Mouse (Mus musculus) heart, postnatal 36 days (tissue): Measurements from ENCODE around the gene Gm47283. TPM values are rescaled to one million over a fixed set of nuclear protein-coding genes. Genes with fewer than 3 reads are reported as not detected.

ENCODE experiments used
- total RNA-seq, 2 experiments: library from RNA; stranded (reverse); gene quantifications; 2 replicates each; pipeline ENCODE4 v1.2.3; 2021

Gm47283 gene
- total RNA-seq, 2 experiments from 2014 or later: not detected

Other genes with a start within 250 kb of the Gm47283 start
- gene Gm21860, start 29.9 kb upstream of the Gm47283 start, total RNA-seq: not detected
- gene Gm21748, start 54.4 kb downstream of the Gm47283 start, total RNA-seq: not detected